Mouse (Mus musculus): ENCODE results near the gene Inmt.

The Inmt gene

DNA sequence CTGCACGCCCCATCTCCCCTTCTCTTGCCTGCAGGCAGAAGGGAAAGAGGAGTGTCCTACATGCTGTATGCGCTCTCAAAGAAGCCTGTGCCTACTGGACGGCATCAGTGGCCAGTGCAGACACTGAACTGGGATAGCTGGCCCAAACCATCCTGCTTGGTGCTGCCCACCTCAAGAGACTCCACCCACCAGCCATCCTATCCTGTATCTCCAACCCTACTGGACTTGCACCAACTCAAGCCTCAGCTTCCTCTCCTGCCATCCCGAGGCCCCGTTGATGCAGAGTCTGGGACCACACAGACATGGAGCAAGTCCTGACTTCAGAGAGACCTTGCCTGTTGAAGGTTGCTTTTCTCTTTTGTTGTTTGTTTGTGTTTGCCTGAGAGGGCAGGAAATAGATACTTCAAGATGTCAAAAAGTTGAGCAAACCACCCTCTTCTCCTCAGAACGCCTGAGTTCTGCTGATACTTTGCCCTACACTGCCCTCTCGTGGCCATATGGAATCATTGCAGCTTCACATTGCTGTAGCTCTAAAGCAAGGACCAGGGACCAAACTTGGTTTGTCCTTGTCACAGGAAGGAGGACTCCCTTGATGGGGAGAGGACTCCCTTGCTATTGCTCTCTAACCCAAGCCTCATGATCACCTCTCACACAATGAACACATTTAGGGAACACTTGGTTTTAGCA is 7.9 kb downstream of the Inmt start:
- DNase-seq, result peak; percentile 84

DNA sequence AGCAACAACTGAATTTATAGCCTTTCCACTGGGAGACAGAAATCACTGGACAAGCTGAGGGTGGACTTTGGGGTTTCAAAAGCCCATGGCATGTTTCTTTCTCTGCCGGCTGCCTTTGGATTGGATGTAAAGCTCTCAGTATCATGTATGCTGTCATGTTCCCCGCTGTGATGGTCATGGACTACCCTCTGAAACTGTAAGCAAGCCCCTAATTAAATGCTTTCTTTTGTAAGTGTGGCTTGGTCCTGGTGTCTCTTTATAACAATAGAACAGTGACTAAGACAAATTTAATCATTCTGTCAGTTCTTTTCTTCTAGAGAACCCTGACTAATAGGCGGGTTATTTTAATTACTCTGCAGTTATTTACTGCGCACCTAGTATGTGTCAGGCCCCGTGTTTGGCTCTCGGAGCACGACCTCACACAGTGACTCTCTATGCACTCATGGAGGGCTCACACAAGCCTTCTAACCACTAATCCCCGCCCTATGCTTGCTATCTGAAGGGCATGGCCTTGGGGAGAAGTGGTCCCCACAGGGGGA is 11.7 kb downstream of the Inmt start:
- DNase-seq, result no peak

DNA sequence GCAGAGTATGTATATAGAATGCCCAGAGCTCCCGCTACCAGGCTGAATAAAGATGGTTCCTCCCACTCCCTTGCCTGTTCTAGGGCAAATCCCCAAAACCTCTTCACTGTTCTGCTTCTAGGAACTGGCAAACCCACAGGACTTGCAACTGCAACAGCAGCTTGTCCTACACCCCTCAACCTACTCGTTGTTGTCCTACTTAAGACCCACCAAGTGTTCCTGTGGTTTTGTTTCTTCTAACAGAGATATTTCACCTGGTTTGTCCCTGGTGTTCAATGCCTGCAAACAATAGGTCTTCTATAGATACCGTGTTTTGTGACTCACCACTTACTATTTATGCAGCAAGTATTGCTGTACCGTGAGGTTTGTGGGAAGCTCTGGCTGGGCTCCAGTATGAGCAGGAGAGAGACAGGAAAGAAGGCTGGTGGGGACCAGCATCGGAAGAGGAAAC is 13.5 kb downstream of the Inmt start:
- no peak for DNase-seq

DNA sequence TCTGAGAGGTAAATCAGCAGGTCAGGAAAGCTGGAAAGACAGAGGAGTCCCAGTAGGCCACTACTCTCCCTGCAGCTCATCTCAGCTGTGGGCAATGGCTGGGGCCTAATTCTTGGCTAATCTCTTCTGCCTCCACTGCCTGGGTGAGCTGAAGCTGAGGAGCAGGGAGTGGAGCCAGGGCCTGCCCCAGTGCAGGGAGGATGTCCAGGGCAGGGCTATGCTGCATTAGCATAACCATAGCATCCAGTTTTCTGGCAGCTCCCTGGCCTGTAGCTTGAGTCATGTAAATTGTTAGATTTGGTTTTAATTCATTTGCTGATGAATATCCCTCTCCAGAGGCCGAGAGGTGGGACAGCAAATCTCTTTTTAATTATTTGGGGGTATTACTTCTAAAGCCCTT is 15.6 kb downstream of the Inmt start:
- no peak for DNase-seq

DNA sequence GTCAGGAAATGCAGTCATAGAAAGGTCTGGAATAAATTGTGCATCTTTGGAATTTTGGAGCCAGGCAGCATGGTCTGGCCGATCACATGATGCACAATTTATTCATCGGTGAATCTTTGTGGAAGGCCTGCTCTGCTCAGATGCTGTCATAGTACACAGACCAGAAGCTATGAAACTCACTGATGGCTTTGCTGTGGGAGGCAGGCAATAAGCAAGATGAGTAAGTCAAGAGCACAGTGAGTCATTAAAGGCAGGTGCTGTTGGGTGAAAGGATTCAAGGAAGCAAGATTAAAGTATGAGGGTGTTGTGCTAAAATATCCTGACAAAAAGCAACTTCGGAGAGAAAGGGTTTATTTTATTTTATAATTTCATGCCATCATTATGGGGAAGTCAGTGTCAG is 22.6 kb downstream of the Inmt start:
- no peak for DNase-seq

DNA sequence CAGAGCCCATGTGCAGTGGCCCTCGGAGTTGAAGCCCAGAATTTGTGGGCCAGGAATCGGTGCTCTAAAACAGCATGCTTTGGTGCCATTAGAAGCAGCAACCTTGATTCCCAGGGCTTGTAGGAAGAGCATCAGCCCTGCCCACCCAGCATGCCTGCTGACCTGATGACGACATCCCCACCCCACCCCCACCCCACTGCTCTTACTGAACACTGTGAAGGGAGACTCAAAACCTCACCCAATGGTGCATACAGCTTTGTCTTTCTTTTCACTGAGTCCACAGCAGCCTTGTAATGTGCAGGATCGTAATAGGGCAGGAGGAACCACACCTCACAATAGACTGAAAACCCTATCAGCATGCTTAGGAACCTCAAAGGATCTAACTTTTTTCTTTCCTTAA is 28.7 kb downstream of the Inmt start:
- DNase-seq, result no peak

DNA sequence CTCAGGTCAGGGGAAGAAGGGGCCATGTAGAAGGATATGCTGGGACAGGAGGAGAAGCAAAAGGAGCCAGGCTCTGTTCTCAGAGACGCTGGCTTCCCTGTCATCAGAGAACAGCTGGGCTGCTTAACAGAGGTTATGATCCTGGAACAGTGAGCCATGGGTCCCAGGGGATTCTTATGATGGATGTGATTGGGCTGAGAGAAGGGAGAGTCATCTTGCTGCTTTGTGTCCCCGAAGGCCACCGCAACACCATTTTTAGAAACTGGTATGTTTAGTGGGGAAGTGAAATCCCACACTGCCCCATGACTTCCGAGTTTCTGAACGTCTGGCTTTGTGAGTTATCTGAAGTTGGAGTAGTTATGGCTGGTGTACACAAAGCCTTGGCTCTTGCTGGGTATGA is 29.6 kb downstream of the Inmt start:
- DNase-seq, result peak; percentile 35

DNA sequence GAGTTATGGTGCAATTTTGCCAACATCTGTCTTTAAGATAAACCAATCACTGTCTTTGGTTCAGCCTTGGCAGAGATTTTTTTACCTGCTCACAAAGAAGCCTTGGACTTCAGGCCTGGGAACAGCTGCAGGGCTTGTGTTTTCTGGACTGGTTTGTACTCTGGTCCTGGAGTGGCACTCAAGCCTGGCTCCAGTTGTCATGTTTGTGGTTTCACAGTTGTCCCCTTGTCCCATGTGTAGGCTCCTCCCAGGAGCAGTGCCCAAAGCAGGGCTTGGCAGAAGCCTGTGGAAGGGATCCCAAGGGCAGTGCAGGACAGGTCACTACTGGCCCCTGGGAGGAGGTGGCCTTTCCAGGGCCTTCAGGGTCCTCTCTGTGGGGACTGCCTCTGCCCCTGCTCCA is 36.5 kb downstream of the Inmt start:
- DNase-seq, result no peak

DNA sequence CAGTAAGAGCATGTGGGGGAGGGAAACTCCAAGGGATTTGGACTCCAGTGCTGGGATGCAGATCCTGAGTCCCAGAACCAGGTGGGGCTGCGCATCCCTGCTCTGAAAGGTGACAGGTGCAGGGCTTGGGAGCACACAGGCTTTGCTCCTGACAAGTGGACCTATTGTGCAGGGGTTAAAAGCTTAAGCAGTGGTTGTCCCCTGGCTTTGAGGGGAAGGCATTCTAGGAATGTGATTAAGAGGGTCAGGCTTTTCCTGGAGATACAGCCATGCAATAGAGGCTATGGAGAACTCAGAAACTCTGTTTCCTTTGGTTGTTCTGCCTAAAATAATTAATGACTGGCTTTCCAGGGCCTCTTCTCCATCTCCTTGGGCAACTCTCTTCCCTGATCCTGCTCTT is 41.4 kb downstream of the Inmt start:
- DNase-seq, result no peak

DNA sequence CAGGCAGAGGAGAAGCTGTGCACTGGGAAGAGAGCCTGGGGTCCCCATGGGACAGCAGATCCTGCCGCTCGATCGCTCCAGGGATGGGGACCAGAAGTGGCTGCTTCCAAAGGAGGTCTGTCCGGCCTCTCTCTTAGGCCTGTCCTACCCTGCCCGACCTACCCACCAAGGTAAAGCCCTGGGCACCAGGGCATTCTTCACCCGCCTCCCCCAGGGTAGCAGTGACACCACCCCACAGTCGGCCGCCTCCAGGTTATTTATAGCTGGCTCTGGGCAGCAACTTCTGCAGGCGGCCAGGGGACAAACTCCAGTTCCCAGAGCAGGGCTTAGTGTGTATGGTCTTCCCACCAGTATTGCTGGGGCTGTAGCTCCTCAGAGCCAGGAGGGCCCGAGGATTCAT is 42.0 kb downstream of the Inmt start, which contains the start of gene Crhr2:
Gene Crhr2 (minus strand): TSS at position 223 of the 400 bp plus-strand sequence.
- DNase-seq, result no peak

DNA sequence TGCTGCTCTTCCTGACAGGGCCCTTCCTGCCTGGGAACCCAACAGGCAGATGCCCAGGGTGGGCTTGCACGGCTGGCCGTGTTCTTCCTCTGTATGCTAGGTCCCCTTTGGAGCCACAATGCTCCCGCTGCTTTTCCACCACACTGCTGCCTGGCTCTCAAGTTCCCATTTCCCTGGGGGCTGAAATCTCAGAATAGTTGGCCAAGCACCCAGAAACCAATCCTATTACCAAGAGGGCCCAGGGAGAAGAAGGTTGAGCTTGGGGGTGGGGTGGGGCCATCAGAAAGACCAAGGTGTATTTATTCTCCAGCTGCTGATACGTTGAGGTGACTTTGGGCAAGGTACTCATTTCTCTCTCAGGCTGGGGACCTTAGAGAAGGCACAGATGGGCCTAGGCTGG is 43.5 kb downstream of the Inmt start:
- no peak for DNase-seq

DNA sequence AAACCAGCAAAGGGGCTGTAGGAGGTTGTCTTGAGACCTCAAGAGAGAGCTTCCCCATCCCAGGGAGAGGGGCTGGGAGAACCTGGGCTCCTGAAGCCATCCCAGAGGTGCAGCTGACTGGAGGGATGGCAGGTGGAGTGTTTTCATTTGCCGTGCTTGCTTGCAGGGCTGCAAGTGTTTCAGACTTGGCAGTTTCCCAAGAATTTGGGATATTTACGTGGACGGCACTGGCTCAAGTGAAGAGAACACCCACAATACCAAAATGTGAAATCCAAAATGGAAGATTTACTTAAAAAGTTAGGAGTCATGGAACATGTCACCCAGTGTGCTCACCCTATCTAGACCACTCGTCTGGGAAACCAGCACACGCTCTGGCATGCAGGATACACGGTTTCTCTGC is 44.2 kb downstream of the Inmt start:
- DNase-seq, result peak; percentile 10

DNA sequence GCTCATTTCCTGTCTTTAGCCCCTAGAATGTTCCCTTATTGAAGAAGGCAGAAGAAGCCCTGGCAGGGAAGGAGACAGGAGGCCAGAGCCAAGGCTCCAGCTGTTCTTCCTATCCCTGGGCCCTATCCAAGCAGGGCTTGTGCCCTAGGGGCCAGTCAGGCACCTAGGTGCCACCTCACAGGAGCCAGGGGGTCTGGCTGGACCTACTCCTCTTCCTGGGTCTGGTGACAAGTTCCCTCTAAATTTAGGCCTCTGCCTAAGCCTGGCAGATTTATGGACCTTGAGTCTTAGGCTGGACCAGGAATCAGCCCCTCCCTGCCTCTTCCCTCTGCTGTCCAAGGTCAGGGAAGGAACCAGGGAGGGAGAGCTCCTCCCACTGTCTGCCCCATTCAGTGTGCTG is 46.5 kb downstream of the Inmt start:
- DNase-seq, result peak; percentile 3

DNA sequence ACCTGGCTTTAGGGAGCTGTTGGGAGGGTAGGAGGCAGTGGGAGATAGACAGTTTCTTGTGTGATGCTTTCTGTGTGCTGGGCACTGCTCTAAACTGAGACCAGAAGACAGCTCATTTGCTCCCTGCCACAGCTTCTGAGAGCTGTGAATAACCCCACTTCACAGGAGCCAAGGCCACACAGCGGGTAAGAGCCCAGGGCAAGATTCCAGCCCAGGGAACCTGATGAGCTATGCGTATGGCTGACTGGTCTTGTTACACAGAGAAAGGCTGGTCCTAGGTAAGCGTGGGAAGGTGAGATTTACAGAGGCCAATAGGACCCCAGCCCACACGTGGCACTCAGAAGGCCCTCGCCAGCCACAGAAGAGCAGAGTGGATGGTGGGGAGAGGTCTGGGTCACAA is 48.3 kb downstream of the Inmt start:
- no peak for DNase-seq

DNA sequence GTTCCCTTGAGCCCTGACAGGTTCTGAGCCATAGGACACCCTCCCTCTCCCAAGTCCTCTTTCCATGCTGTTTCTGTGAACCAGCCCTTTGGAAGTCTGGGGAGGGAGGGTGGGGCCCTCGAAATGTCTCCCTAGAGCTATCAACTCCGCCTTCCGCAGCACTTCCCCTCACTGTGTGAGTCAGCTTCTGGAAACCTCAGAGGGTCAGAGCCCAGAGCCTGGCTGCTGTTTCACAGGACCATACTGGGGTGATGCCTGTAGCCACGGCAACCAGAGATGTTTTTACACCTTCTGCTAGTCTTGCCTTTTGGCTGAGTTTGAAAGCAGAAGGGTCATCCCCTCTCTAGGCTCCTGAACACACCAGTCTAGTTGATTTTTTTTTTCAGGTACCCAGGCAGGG is 51.8 kb downstream of the Inmt start:
- peak; percentile 6 for DNase-seq
